Mouse (Mus musculus) myocyte (in vitro differentiated cells): Measurements from ENCODE around the gene Glb1.

Experiments used
- CEBPB ChIP-seq: IDR thresholded peaks from 2 replicates; pipeline ENCODE4 v1.6.1; 2011; ENCODE audit warnings: mild to moderate bottlenecking, moderate library complexity; ENCODE audit not compliant: poor library complexity, insufficient read depth, severe bottlenecking
- E2F4 ChIP-seq: IDR thresholded peaks from one replicate; pipeline ENCODE4 v1.6.1; 2011; ENCODE audit warnings: mild to moderate bottlenecking, control low read depth, moderate library complexity; ENCODE audit not compliant: insufficient read depth
- MYOD1 ChIP-seq, 3 experiments: IDR thresholded peaks; one replicate each; pipeline ENCODE4 v1.6.1; 2011; ENCODE audit warnings: control low read depth in 2 of 3, low read depth in 2 of 3, mild to moderate bottlenecking in 2 of 3, moderate library complexity in 1 of 3; ENCODE audit not compliant: insufficient read length in 2 of 3, control insufficient read depth in 1 of 3
- MYOG ChIP-seq, 3 experiments: IDR thresholded peaks; one replicate each; pipeline ENCODE4 v1.6.1; 2011; ENCODE audit warnings: control low read depth in 2 of 3, low read depth in 2 of 3, mild to moderate bottlenecking in 2 of 3; ENCODE audit not compliant: insufficient read length in 2 of 3, control insufficient read depth in 1 of 3, insufficient read depth in 1 of 3
- POLR2A ChIP-seq: IDR thresholded peaks from one replicate; pipeline ENCODE4 v1.6.1; 2011; ENCODE audit warnings: low read depth, mild to moderate bottlenecking, control low read depth, moderate library complexity; ENCODE audit not compliant: insufficient read length
- POLR2AphosphoS2 ChIP-seq: IDR thresholded peaks from one replicate; pipeline ENCODE4 v1.6.1; 2011; ENCODE audit warnings: low read depth, control low read depth; ENCODE audit not compliant: insufficient read length
- REST ChIP-seq: IDR thresholded peaks from one replicate; pipeline ENCODE4 v1.6.1; 2011; ENCODE audit warnings: mild to moderate bottlenecking, control low read depth, moderate library complexity; ENCODE audit not compliant: insufficient read depth, insufficient read length
- TCF12 ChIP-seq: IDR thresholded peaks from one replicate; pipeline ENCODE4 v1.6.1; 2011; ENCODE audit warnings: mild to moderate bottlenecking, control low read depth; ENCODE audit not compliant: poor library complexity, insufficient read depth, severe bottlenecking
- TCF3 ChIP-seq: IDR thresholded peaks from one replicate; pipeline ENCODE4 v1.6.1; 2011; ENCODE audit warnings: low read depth, control low read depth; ENCODE audit not compliant: insufficient read length
- USF1 ChIP-seq: IDR thresholded peaks from one replicate; pipeline ENCODE4 v1.6.1; 2011; ENCODE audit warnings: low read depth, mild to moderate bottlenecking, control low read depth, moderate library complexity

DNA sequence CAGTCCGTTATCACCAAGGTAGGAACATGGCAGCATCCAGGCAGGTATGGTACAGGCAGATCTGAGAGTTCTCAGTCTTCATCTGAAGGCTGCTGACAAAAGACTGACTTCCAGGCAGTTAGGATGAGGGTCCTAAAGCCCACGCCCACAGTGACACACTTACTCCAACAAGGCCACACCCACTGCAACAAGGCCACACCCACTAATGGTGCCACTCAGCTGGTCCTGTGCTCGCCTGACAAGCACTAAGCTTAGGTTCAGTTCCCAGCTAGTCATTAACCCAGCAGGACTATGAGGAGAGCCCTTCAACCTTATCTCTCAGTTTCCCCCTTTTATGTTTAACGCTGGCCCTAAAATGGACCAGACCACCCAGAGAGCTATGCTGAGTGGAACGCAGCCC is 47.8 kb downstream of the Glb1 start:
- TF ChIP-seq MYOD1 (IDR thresholded peaks at IDR 0.05; ENCODE audit: control insufficient read depth in 1 of 3, insufficient read length in 2 of 3, low read depth in 2 of 3) (no peak), REST (no peak), POLR2A (no peak), POLR2AphosphoS2 (no peak), TCF3 (no peak), MYOG (IDR thresholded peaks at IDR 0.05; ENCODE audit: control insufficient read depth in 1 of 3, insufficient read depth in 1 of 3, insufficient read length in 2 of 3, low read depth in 2 of 3) (no peak), USF1 (no peak), TCF12 (no peak), CEBPB (no peak), E2F4 (no peak)
